Mouse (Mus musculus): Measurements from ENCODE around the gene Rtkn. TPM values are rescaled to one million over a fixed set of nuclear protein-coding genes. Genes with fewer than 3 reads are reported as not detected.
"Not testable (repeated sequence)": the region's sequence is repeated elsewhere in the genome, so short reads cannot be mapped to it uniquely, and the experiment has no call there.

Rtkn gene
- total RNA-seq, 2 experiments from 2014 or later = 0.29 to 0.67 TPM

- peak; percentile 24; the same call in 1 of the 2 replicates for ATAC-seq (ENCODE audit: poor library complexity, severe bottlenecking)
These were observed 2.3 kb downstream of the Rtkn start for GRCm38 (mm10) chr6:83137576-83137950.

DNA sequence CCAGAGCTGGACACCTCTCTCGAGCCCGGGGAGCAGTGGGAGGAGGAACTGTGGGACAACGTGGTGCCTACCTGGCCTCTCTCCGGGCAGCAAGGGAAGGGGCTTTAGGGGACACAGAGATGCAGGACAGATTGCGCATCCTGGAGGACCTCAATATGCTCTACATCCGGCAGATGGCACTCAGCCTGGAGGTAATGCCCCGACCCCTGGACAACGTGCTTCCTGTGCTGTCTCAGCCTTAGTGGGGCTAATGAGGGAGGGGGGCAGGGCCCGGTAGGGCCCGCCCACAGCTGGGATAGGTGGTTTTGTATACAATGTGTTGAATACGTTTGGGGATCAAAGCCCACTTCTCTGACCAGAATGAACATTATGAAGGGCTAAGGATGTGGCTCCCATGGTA is 2.8 kb downstream of the Rtkn start:
- ATAC-seq (ENCODE audit: poor library complexity, severe bottlenecking) = no peak

GRCm38 (mm10) chr6:83140044-83140443 is 4.8 kb downstream of the Rtkn start:
- ATAC-seq (ENCODE audit: poor library complexity, severe bottlenecking) = no peak

DNA sequence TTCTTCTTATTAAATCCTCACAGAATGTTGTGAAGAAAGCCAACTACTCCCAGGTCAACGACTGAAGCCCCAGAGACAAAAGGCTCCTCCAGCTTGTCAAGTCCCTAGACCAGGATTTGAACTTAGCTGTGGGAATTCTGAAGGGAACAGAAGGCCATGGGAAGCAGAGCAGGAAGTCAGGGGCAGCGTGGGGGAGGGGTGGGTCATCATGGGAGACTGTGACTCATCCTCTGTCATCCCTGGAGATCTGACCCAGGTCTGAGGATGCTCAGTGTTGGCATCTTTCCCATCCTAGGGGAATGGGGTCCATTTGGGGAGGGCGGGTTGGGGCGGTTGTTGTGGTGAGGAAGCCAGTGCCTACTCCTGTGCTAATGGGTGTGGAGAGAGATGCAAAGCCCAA is 6.4 kb downstream of the Rtkn start:
- ATAC-seq (ENCODE audit: poor library complexity, severe bottlenecking) = no peak

- ATAC-seq (ENCODE audit: poor library complexity, severe bottlenecking) = peak; percentile 46; the same call in 1 of the 2 replicates
These were observed 7.0 kb downstream of the Rtkn start for GRCm38 (mm10) chr6:83142211-83142731.

DNA sequence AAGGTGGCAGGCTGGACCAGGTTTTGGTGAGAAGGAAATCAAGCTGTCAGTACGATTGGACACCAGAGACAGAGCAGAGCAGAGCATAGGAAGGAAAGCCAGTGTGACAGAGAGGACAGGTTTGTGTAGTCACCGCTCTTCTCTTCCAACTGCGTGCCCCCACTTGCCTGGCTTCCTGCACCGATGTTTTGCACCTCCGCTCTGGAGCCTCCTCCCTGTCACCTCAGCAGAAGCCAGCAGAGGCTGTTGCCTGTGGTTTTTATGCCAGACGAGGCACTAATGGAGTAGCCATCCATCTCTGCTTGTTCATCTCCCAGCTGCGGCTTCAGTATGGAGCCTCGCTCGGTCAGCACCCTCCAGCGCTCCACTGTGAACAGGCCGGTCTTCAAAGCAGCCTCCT is 7.6 kb downstream of the Rtkn start:
- no peak for ATAC-seq (ENCODE audit: poor library complexity, severe bottlenecking)

- ATAC-seq (ENCODE audit: poor library complexity, severe bottlenecking) = no peak
These were observed 9.9 kb downstream of the Rtkn start for GRCm38 (mm10) chr6:83145209-83145608.

DNA sequence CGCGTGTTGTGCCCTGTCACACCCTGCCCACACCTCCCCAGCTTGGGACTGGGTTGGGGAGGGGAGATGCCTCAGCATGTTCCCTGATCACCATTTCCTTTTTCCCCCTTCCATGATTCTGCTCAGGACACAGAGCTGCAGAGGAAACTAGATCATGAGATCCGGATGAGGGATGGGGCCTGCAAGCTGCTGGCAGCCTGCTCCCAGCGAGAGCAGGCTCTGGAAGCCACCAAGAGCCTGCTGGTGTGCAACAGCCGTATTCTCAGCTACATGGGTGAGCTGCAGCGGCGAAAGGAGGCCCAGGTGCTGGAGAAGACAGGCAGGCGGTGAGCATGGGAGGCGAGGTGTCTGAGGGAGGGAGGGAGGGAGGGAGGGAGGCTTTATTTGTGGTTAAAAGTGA is 10.5 kb downstream of the Rtkn start:
- ATAC-seq (ENCODE audit: poor library complexity, severe bottlenecking) = no peak

GRCm38 (mm10) chr6:83147280-83147679 is 12.0 kb downstream of the Rtkn start:
- ATAC-seq (ENCODE audit: poor library complexity, severe bottlenecking) = no peak

DNA sequence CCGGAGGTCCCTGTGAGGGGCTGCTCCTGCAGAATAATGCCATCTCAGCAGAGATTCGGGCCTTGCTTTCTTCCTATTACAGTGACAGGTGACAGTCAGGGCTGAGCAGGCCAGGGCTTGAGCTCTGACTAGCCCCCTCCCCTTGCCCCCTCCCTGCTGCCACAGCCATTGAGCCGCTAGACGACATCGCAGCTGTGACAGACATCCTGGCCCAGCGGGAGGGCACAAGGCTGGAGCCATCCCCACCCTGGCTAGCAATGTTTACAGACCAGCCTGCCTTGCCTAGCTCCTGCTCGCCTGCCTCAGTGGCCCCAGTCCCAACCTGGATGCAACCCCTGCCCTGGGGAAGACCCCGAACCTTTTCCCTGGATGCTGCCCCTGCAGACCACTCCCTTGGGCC is 16.5 kb downstream of the Rtkn start:
- no peak for ATAC-seq (ENCODE audit: poor library complexity, severe bottlenecking)

- no peak for ATAC-seq (ENCODE audit: poor library complexity, severe bottlenecking)
These were observed 17.8 kb downstream of the Rtkn start for GRCm38 (mm10) chr6:83153038-83153437.

GRCm38 (mm10) chr6:83153485-83153884 is 18.2 kb downstream of the Rtkn start:
- no peak for ATAC-seq (ENCODE audit: poor library complexity, severe bottlenecking)

- ATAC-seq (ENCODE audit: poor library complexity, severe bottlenecking) = no peak
These were observed 20.4 kb downstream of the Rtkn start for GRCm38 (mm10) chr6:83155552-83156238.

GRCm38 (mm10) chr6:83156259-83156684 is 21.0 kb downstream of the Rtkn start, which contains the start of the genes Wdr54 and 1700003E16Rik:
Gene Wdr54, minus strand, starts transcription at chr6:83156397.
Gene 1700003E16Rik, plus strand, starts transcription at chr6:83156404.
- ATAC-seq (ENCODE audit: poor library complexity, severe bottlenecking) = peak; percentile 90

DNA sequence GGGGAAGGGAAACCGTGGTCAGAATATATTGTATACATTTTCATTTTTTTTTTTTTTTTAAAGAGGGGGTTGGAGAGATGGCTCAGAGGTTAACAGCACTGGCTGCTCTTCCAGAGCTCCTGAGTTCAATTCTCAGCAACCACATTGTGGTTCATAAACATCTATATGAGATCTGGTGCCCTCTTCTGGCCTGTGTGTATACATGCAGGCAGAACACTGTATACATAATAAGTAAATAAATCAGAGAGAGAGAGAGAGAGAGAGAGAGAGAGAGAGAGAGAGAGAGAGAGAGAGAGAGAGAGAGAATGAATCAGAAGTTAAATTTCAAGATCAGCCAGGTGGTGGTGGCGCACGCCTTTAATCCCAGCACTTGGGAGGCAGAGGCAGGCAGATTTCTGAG is 24.2 kb downstream of the Rtkn start:
- ATAC-seq (ENCODE audit: poor library complexity, severe bottlenecking) = not testable (repeated sequence)

DNA sequence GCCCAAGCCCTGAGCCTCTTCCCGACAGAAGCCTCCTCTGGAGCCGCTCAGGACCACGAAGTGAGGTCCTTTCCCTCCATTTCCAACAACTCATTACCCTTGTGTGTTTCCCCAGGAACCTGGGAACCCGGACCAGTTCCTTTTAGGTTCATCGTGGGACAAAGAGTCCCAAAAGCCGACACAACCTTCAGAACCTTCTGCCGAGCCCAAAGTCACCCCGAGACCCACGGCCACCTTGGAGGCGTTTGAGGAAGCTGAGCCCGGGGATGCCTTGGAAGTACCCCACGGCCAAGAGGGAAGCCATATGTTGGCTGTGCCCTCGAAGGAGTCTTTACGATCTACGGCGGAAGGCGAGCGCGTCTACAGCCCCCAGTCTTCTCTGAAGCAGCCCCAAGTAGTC is 26.2 kb downstream of the Rtkn start:
- no peak for ATAC-seq (ENCODE audit: poor library complexity, severe bottlenecking)

- ATAC-seq (ENCODE audit: poor library complexity, severe bottlenecking) = no peak
These were observed 26.8 kb downstream of the Rtkn start for GRCm38 (mm10) chr6:83161921-83162641.

- peak; percentile 39 for ATAC-seq (ENCODE audit: poor library complexity, severe bottlenecking)
These were observed 27.4 kb downstream of the Rtkn start for GRCm38 (mm10) chr6:83162701-83163100.

GRCm38 (mm10) chr6:83165026-83165606 is 29.9 kb downstream of the Rtkn start:
- peak; percentile 31 for ATAC-seq (ENCODE audit: poor library complexity, severe bottlenecking)

DNA sequence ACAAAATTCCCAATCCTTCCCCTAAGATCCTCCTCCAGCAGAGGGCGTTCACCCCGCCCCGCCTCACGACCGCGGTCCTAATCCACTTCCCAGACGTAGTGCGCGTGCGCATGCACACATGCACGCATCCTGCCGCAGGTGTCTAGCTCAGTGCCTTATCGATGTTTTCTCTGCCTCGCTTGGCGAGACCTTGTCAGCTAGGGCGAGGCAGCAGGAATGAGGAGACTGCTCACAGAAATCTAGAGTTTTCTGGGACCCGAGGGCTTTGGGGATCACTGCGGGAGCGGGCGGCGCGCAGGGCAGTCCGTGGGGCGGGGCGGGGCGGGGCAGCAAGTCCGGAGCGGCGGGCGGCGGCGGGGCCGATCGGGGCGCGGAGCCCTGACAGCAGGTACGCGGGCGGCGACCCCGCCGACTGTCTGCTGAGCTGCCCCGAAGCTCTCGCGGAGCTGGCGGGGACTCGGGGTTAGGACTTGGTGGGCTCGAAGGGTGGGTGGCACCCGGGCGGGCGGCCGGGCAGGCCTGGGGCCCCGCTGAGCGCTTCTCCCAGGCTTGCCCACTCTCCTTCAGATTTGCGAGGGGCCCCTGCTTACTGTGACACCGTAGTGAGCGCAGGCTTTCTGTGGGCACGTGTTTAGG is 30.5 kb downstream of the Rtkn start, which contains the start of gene Dctn1:
Gene Dctn1 (plus strand): TSS at position 314 of the 636 bp plus-strand sequence.
- ATAC-seq (ENCODE audit: poor library complexity, severe bottlenecking) = peak; percentile 89

- 0 out of 2 replicates have a peak, but pooled peaks have one; percentile 22 for ATAC-seq (ENCODE audit: poor library complexity, severe bottlenecking)
These were observed 31.0 kb downstream of the Rtkn start for GRCm38 (mm10) chr6:83166243-83166630.
